Mouse (Mus musculus) small intestine, adult 10 weeks (tissue): ENCODE measurements around the gene Cebpg. TPM values are rescaled to one million over a fixed set of nuclear protein-coding genes. Genes with fewer than 3 reads are reported as not detected.

Experiments used
- polyA plus RNA-seq: library from polyadenylated mRNA; stranded (reverse); fragments of 350-450 nt; fragmentation: Illumina TruSeq; extraction: RNeasy Lipid Tissue Mini Kit (QIAGEN cat#74804); gene quantifications from one replicate; pipeline ENCODE4 v1.2.3, GENCODE M21; 2014; ENCODE audit warnings: low replicate concordance

Cebpg gene
- polyA plus RNA-seq: 123 TPM

GRCm38 (mm10) chr7:35056436-35056864 lies at the start of gene Cebpg:
Gene Cebpg, minus strand, starts transcription at chr7:35056573.

Other genes with a start within 250 kb of the Cebpg start
- not detected for gene Chst8, start 243.9 kb downstream of the Cebpg start, polyA plus RNA-seq
- 140 TPM for gene Pepd, start 144.2 kb downstream of the Cebpg start, polyA plus RNA-seq
- 5.3 TPM for gene Cebpa, start 62.7 kb upstream of the Cebpg start, polyA plus RNA-seq
- 0.48 TPM for gene Slc7a10, start 129.8 kb upstream of the Cebpg start, polyA plus RNA-seq
- gene Lrp3, start 158.9 kb upstream of the Cebpg start, polyA plus RNA-seq: not detected